Mouse (Mus musculus) hindlimb bud, embryonic 11.5 days (tissue): ENCODE results near the gene Gm5426.
"Not testable (repeated sequence)": the region's sequence is repeated elsewhere in the genome, so short reads cannot be mapped to it uniquely, and the experiment has no call there.

Source experiments
- DNase-seq: peaks from one replicate; pipeline ENCODE4 v3.0.0-alpha.2; 2012; ENCODE audit warnings: low read depth, low spot score; ENCODE audit errors: extremely low spot score

The Gm5426 gene

GRCm38 (mm10) chr10:96136451-96136850 lies at the start of gene Gm5426:
Gene Gm5426, plus strand, starts transcription at chr10:96136603.
- DNase-seq = not testable (repeated sequence)

GRCm38 (mm10) chr10:96089744-96090143 lies 46.7 kb upstream of the Gm5426 start:
- DNase-seq = no peak

DNA sequence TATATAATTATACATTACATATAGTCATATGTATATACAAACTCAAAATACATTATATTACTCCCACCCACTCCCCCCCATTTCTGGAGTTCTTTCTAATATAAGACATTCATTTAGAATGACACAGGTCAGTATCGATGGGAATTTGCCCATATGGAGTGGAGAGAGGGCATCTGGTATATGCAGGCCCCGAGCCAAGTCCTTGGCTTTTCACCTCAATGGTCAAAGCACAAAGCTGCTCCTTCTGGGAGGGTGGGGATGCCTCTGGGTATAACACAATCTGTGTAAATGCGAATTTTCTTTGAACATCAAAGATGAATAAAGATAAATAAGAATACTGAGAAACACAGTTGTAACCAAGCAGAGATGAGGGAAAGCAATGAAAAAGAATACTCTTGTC lies 46.0 kb upstream of the Gm5426 start:
- no peak for DNase-seq

DNA sequence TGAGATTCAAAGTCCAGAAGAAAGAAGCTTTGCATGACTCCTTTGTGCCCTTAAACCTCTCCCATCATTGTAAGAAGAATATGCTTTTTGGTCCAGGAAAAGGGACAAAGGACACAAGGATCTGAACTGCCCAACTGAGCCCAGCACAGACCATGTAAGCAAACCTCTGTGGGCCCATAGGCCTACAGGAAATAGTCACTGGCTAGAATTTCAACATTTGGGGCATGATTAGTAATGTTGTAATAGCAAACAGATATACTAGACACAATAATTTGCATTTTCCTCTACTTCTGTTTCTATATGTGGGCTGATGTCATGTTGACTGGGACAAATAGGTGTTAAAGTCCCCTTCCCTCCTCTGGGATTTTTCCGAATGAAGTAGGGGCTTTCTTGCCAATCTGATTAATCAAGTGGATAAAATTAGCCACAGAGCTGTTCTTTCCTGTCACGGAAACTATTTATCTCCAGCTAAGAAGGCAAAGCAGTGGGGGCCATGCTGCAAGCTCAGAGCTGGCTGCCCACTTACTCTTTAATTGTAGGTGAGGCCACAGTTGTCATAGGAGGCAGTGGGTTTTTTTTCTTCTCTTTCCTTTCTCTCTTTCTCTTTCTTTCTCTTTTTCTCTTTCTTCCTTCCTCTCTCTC lies 42.4 kb upstream of the Gm5426 start:
- DNase-seq = no peak

- DNase-seq = no peak
Measured at GRCm38 (mm10) chr10:96094559-96094958, 41.8 kb upstream of the Gm5426 start.

GRCm38 (mm10) chr10:96096730-96097129 lies 39.7 kb upstream of the Gm5426 start:
- DNase-seq = no peak

- DNase-seq = no peak
Measured at GRCm38 (mm10) chr10:96101035-96101434, 35.4 kb upstream of the Gm5426 start.

DNA sequence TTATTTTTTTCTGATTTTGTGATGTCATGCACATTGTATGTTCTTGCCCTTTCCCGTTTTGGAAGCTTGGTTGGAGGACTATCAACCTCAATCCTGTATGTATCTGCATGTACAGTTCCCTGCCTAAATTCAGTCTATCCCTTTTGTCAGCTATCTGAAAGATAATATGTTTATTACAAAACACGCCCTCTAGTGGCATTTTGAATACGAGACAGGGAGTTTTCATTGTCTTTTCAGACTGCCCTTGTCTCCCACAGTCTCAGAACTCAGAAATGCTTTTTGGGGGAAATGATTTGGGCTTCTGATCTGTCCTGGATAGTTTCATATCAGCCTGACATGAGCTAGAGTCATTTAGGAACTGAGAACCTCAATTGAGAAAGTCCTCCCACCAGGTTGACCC lies 32.2 kb upstream of the Gm5426 start:
- no peak for DNase-seq

GRCm38 (mm10) chr10:96104624-96105023 lies 31.8 kb upstream of the Gm5426 start:
- DNase-seq = no peak

GRCm38 (mm10) chr10:96105124-96105523 lies 31.3 kb upstream of the Gm5426 start:
- no peak for DNase-seq

DNA sequence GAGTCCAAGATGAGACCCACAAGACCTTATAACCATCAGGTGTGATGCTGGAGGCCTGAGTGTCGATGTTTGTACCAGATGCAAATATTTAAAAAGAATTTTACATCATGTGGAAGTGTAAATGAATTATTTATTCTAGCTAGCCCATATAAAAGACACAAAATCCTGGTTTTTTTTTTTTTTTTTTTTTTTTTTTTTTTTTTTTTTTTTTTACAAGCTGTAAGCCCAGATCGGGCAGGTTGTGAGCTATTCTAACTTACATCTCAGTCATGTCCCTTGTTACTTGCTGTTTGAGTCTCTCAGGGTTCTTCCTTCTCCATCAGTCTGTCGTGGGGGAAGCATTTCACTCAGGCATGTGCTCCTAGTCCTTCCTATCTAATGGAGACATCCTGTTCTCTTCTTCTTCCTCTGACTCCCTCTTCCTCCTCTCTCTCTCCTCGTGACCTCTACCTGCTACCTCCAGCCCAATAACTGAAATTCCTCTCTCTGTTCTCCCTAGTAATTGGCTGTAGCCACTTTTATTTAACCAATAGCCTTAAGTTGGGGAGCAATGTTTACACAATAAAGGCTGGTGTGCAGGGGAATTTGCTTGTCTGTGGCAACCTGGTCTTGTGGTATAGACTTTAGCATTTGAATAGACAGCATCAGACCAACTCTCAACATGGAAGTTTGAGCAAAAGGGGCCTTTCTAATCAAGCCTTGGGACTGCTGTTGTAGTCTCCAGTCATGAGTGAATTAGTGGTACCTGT lies 29.3 kb upstream of the Gm5426 start:
- DNase-seq = no peak

- DNase-seq = no peak
Measured at GRCm38 (mm10) chr10:96107825-96108224, 28.6 kb upstream of the Gm5426 start.

- DNase-seq = no peak
Measured at GRCm38 (mm10) chr10:96115325-96115724, 21.1 kb upstream of the Gm5426 start.

DNA sequence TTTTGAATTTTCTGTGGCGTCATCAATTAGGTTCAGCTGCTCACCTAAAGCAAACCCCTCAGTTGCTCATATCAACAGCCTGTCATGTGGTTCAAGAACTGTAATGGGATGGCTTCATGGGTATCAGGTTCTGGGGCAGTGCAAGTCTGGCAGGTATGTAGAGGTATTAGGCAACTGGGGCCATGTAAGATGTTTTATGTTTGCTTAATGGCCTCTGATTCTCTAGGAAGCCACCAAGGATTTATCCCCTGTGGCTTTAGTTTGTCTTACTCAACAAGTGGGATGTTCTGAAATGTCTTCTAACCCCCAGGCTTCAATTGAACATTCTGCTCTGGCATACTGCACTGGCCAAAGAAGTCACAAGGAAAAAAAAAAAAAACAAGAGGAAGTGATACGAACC lies 15.6 kb upstream of the Gm5426 start:
- DNase-seq = no peak

DNA sequence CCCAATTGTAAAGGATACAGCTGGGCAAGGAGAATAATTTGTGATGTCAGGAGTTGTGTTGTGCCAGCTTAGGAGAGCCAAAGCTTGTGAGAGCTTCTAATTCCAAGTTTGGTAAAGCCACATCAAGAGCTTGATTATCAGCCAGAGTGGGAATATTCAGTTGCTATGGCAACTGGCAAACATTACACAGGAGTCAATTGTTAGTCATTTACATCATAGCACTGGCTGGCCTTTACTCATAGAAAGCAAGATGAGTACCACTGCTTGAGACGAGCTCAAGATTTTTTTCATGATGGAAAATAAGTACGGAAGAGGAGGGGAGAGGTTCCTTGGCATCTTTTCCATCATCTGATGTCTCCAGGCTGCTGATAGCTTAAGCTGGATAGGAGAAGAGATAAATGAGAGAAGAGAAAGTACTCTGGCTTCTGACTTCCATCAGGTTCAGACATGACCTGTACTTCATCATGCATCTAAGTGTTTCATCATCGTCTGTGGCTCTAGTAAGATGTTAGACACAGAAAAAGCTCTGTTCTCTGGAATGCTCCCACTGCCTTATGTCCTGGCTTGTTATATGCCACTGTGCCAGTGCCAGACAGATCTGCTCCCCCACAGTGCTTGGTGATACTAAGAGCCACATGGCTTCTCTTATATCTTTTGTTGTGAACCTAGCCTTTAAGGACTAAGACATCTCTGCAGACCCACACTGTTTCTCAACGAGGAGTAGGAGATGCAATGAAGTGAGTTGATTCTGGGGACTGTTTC lies 15.0 kb upstream of the Gm5426 start:
- no peak for DNase-seq

- DNase-seq = no peak
Measured at GRCm38 (mm10) chr10:96123885-96124284, 12.5 kb upstream of the Gm5426 start.

DNA sequence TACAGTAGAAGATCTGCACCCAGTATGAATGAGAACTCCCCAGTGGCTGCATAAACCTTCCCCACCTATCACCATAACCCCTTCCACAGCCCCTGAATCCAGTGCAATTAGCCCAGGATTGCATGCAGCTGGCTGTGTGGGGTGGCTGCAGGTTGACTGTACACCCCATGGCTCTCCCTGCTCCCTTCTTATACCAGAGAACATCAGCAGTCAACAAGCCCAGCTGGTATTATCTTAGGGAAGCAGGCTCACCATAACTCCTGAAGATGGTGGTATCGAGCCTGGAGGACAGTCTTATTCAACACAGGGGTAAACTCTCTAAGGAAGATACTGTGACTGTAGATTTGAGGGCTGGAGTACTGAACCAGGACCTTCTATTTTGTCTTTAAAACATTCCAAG lies 12.1 kb upstream of the Gm5426 start:
- DNase-seq = no peak

- DNase-seq = no peak
Measured at GRCm38 (mm10) chr10:96125771-96126454, 10.5 kb upstream of the Gm5426 start.

DNA sequence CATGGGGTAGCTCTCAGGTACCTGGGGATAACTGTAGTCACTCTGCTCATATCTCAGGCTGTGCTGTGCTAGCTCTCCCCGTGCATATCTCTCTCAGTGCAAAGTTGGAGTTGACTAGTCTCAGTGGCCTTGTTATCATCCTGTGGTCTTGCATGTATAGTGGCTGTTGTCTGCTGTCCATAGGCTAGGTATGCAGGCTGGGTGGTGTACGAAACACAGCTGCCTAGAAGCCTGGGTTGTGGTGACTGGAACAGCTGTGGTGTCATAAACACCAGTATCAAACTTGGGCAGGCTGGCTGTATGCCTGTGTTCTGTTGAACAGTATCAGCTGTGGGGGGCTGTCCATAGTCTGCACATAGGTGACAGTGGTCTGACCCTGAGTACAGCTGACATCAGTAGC lies 7.2 kb upstream of the Gm5426 start:
- DNase-seq = no peak

DNA sequence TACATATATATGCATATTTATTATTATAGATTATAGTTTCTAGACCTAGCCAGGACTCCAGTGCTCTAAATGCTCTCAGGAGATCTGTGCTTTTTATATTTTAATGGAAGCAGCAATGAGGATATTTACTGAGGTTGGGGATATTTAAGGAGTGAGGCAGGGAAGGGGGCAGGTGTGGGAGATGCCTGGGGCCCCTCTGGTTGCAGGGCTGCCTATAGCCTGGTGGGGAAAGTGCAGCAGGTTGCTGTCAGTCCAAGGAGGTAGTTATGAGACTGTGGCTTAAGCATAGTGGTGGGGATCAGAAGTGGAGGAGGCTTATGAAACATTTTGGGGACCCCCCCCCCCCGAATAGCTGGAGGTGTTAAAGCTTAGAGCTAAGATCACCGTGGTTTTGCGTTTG lies 6.0 kb upstream of the Gm5426 start:
- DNase-seq = no peak

DNA sequence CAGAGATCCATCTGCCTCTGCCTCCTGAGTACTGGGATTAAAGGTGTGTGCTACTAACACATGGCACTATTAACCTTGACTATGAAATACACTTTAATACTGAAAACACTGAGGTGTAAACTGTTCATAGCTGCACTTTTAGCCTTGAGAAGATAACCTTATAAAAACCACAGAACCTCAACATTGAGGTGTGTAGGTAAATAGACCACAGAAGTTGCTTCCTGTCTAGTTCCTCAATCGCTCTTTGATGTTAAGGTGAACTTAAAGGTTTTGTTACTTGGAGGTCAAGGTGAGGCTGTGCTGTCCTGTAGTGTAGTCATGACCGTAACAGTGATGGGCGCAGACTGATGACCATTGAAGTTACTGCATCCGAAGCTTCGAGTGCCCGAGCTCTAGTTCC lies 5.3 kb upstream of the Gm5426 start:
- no peak for DNase-seq
